Mouse (Mus musculus) neural tube, embryonic 11.5 days (tissue): ENCODE measurements around the gene Sphk2. TPM values are rescaled to one million over a fixed set of nuclear protein-coding genes. Genes with fewer than 3 reads are reported as not detected.
"Not testable (repeated sequence)": the region's sequence is repeated elsewhere in the genome, so short reads cannot be mapped to it uniquely, and the experiment has no call there.

ENCODE experiments used
- ATAC-seq: fragments of 200-750 bp; cut with Nextera tagmentation; 2 replicates; pipeline ENCODE4 v1.8.0; 2017; ENCODE audit warnings: moderate number of reproducible peaks, mild to moderate bottlenecking, moderate TSS enrichment, moderate library complexity; ENCODE audit not compliant: insufficient read depth, low FRiP score, low TSS enrichment
- DNase-seq: peaks from one replicate; pipeline ENCODE4 v3.0.0-alpha.2; 2015; ENCODE audit warnings: low spot score
- H3K27ac ChIP-seq: fragments of 300-500 bp; sonication (generic); 2 replicates; pipeline ENCODE4 v1.5.1; 2014; ENCODE audit warnings: low read depth, mild to moderate bottlenecking, low read length
- H3K27me3 ChIP-seq: fragments of 300-500 bp; sonication (generic); 2 replicates; pipeline ENCODE4 v1.6.1; 2014; ENCODE audit warnings: mild to moderate bottlenecking, low read length, mixed read lengths; ENCODE audit not compliant: control insufficient read depth, insufficient read depth
- H3K36me3 ChIP-seq: fragments of 300-500 bp; sonication (generic); 2 replicates; pipeline ENCODE4 v1.6.1; 2014; ENCODE audit warnings: mild to moderate bottlenecking, low read length, moderate library complexity, mixed read lengths; ENCODE audit not compliant: control insufficient read depth, insufficient read depth
- H3K4me1 ChIP-seq: fragments of 300-500 bp; sonication (generic); 2 replicates; pipeline ENCODE4 v1.6.1; 2014; ENCODE audit warnings: low read length, mixed read lengths; ENCODE audit not compliant: control insufficient read depth, insufficient read depth
- H3K4me2 ChIP-seq: fragments of 300-500 bp; sonication (generic); 2 replicates; pipeline ENCODE4 v1.6.1; 2014; ENCODE audit warnings: low read depth, mild to moderate bottlenecking, moderate library complexity
- H3K4me3 ChIP-seq: fragments of 300-500 bp; sonication (generic); 2 replicates; pipeline ENCODE4 v1.5.1; 2014; ENCODE audit warnings: low read depth, low read length
- H3K9ac ChIP-seq: fragments of 300-500 bp; sonication (generic); 2 replicates; pipeline ENCODE4 v1.6.1; 2014; ENCODE audit warnings: mild to moderate bottlenecking, low read length
- H3K9me3 ChIP-seq: fragments of 300-500 bp; sonication (generic); 2 replicates; pipeline ENCODE4 v1.6.1; 2016; ENCODE audit warnings: low read length; ENCODE audit not compliant: control insufficient read depth
- WGBS: fragments of 180-500 bp; shearing (Covaris S2); extraction: QIAGEN DNeasy Blood & Tissue Kit; methylation state at CpG from one replicate; pipeline ENCODE4 v1.1.7; 2014; 5-methylcytosine and 5-hydroxymethylcytosine counted together
- polyA plus RNA-seq: library from polyadenylated mRNA; unstranded; fragments of >200 nt; fragmentation: Nextera tagmentation; extraction: Ambion mirVana; gene quantifications from 2 replicates; pipeline ENCODE4 v1.2.1, GENCODE M21; 2014

Gene Sphk2
- polyA plus RNA-seq, 1 experiment from 2014 or later = 23.7 TPM

DNA sequence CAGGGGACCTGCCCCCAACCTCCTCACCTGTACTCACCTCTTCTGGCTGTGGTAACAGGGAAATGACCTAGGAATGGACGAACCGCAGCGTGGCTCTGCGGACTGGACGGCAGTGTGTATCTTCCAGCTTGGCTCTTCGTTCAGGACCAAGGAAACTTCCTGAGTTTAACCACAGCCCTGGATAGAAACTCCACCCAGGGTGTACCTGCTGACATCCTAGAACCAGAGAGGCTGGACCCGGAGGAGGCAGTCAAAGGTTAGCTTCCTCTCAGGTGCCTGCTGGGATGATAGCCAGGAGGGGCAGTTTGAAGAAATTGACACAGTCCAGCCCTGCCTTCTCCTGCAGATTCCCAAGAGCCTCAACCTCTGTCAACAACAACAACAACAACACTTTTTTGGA lies 51.6 kb downstream of the Sphk2 start, which contains the start of gene Fut2:
Gene Fut2 (minus strand): TSS at position 234 of the 400 bp plus-strand sequence.
- DNase-seq (no peak), ATAC-seq (no peak)
- WGBS = 84% methylated on average over 7 of the region's 7 CpGs
- no peaks in the 10 kb centered on the region for H3K27me3 ChIP-seq
- no peak within 1 kb of the TSS for H3K4me3 ChIP-seq
- no peak within 1 kb of the TSS for H3K4me2 ChIP-seq
- H3K9ac ChIP-seq = no peak within 1 kb of the TSS
- H3K36me3 ChIP-seq = no peaks in the 10 kb centered on the region
- no peak within 1 kb of the TSS for H3K27ac ChIP-seq
- H3K9me3 ChIP-seq = no peaks in the 10 kb centered on the region
- H3K4me1 ChIP-seq = no peaks in the 10 kb centered on the region

DNA sequence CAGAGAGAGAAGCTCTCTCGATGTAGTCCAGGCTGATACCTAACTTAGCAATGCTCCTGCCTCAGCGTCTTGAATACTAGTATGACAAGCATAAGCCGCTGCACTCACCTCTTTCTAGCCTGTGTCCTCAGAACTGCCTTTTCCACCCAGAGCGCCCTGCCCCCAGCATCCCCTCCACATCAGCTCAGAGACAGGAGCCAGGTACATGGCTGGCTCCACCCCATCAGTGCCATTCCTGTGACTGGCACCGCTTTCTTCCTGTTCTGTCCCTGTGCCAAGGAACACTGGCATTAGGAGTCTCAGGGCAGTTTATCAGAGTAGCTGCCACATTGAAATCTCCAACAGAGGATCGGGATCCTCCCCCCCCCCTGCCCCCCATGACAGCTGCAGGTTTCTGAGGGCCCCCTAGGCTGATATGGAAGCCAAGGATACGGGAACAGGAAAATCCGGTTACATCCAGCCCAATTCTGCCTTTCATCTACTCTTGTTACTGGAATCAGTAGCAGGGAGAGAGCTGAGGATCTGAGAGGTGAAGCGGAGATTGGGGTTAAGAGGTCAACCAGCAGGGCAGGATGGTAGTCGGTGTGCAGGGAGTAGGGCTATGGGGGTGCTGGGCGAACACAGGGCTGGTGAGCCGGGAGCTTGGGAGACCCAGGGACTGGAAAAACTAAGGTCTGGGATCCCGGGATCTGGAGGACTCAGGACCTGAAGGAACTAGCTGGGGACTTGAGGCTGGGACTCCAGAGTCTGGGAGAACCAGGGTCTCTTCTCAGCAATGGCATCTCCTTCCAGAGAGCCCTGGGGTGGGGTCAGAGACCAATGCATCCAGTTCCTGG lies 52.3 kb downstream of the Sphk2 start:
- H3K4me3 ChIP-seq = no peak overlapping the region
- H3K36me3 ChIP-seq = no peaks in the 10 kb centered on the region
- H3K27ac ChIP-seq = no peak overlapping the region
- 63% methylated on average over 13 of the region's 13 CpGs for WGBS
- ATAC-seq = no peak
- DNase-seq = no peak
- no peaks in the 10 kb centered on the region for H3K27me3 ChIP-seq
- no peak overlapping the region for H3K9ac ChIP-seq
- no peaks in the 10 kb centered on the region for H3K9me3 ChIP-seq
- no peak overlapping the region for H3K4me2 ChIP-seq
- H3K4me1 ChIP-seq = no peaks in the 10 kb centered on the region

DNA sequence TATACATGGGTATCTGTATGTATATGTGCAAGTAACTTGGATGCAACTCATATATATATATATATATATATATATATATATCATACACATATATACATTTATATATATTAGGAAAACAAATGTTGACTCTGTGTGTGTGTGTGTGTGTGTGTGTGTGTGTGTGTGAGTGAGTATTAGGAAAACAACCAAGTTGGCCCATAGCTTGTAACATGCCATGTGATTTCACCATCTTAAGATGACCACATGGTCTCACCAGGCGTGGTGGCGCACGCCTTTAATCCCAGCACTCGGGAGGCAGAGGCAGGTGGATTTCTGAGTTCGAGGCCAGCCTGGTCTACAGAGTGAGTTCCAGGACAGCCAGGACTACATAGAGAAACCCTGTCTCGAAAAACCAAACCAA lies 56.1 kb downstream of the Sphk2 start:
- DNase-seq, H3K36me3 ChIP-seq, ATAC-seq, H3K4me1 ChIP-seq, H3K4me3 ChIP-seq, H3K4me2 ChIP-seq, H3K27me3 ChIP-seq, H3K9ac ChIP-seq, H3K9me3 ChIP-seq, H3K27ac ChIP-seq: not testable (repeated sequence)
- 87% methylated on average over 6 of the region's 6 CpGs for WGBS

DNA sequence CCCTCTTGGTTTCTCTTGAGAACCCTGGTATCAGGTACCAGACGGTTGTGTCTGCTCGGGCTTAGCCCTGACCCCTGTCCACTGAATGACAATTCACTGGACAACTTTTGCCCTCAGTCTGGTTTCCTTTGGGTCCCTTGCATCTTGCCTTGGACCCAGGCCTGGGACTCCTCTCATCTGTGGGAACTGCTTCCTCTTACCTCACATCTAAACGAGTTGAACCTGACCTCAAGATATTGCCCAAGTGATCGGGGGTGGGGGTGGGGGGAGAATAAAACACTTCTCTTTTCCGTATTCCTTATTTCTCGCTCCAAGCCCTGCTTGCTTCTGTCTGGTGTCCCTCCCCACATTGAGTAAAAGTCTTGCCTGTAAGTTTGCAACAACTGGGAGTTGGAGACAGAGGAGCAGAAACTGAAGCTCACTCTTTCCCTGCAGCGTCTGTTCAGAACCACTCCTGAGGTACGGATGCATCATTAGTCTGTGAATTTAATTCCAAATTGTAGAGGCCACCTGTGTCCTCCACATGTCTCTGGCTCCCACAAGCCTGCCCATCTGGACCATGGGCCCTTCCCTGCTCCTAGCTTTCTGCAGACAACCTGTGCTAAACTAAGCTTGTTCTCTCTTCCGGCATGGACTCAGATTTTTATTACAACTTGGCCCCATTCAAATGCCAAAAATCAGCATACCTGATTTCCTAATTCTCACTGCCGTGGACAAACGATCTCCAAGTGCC lies 56.9 kb downstream of the Sphk2 start:
- H3K4me1 ChIP-seq = no peaks in the 10 kb centered on the region
- H3K36me3 ChIP-seq = no peaks in the 10 kb centered on the region
- 89% methylated on average over 11 of the region's 11 CpGs for WGBS
- H3K9ac ChIP-seq = no peak overlapping the region
- no peak overlapping the region for H3K4me2 ChIP-seq
- H3K27ac ChIP-seq = no peak overlapping the region
- ATAC-seq (no peak), DNase-seq (no peak)
- no peak overlapping the region; the same call in 1 of the 2 replicates for H3K4me3 ChIP-seq
- no peaks in the 10 kb centered on the region for H3K27me3 ChIP-seq
- no peaks in the 10 kb centered on the region for H3K9me3 ChIP-seq

Other genes starting within 250 kb of the Sphk2 start
- 0.26 and 0.57 TPM in 2 replicates for gene Tulp2, start 236.1 kb downstream of the Sphk2 start, polyA plus RNA-seq
- gene Gm45808, start 231.2 kb downstream of the Sphk2 start, polyA plus RNA-seq = not detected in 2 replicates
- gene Dhdh, start 229.2 kb downstream of the Sphk2 start, polyA plus RNA-seq = 2.8 and 2.9 TPM in 2 replicates
- 110 and 113 TPM in 2 replicates for gene Nucb1, start 207.6 kb downstream of the Sphk2 start, polyA plus RNA-seq
- 16.0 and 17.7 TPM in 2 replicates for gene Ppp1r15a, start 191.7 kb downstream of the Sphk2 start, polyA plus RNA-seq
- 1.3 and 2.3 TPM in 2 replicates for gene Plekha4, start 191.7 kb downstream of the Sphk2 start, polyA plus RNA-seq
- gene Hsd17b14, start 163.1 kb downstream of the Sphk2 start, polyA plus RNA-seq = 0.78 and 1.1 TPM in 2 replicates
- 34.1 and 37.4 TPM in 2 replicates for gene Bcat2, start 147.8 kb downstream of the Sphk2 start, polyA plus RNA-seq
- gene Fgf21, start 102.5 kb downstream of the Sphk2 start, polyA plus RNA-seq = not detected in 2 replicates
- gene Fut1, start 100.7 kb downstream of the Sphk2 start, polyA plus RNA-seq = not detected in 2 replicates
- gene Izumo1, start 96.2 kb downstream of the Sphk2 start, polyA plus RNA-seq = not detected in 2 replicates
- 5.7 and 7.5 TPM in 2 replicates for gene Rasip1, start 90.5 kb downstream of the Sphk2 start, polyA plus RNA-seq
- 2.9 and 5.6 TPM in 2 replicates for gene Mamstr, start 78.0 kb downstream of the Sphk2 start, polyA plus RNA-seq
- 0.08 and 0.11 TPM in 2 replicates for gene Fut2, start 51.6 kb downstream of the Sphk2 start, polyA plus RNA-seq
- 1.1 and 1.4 TPM in 2 replicates for gene Ntn5, start 34.0 kb downstream of the Sphk2 start, polyA plus RNA-seq
- gene Sec1, start 23.6 kb downstream of the Sphk2 start, polyA plus RNA-seq = 1.7 and 2.1 TPM in 2 replicates
- gene Car11, start 18.2 kb downstream of the Sphk2 start, polyA plus RNA-seq = 11.5 and 12.4 TPM in 2 replicates
- gene Dbp, start 12.9 kb downstream of the Sphk2 start, polyA plus RNA-seq = 3.3 and 3.7 TPM in 2 replicates
- gene Rpl18, start 2.5 kb downstream of the Sphk2 start, polyA plus RNA-seq = 929 and 960 TPM in 2 replicates
- 0.28 and 0.42 TPM in 2 replicates for gene Fam83e, start 3.2 kb upstream of the Sphk2 start, polyA plus RNA-seq
- not detected in 2 replicates for gene Spaca4, start 7.8 kb upstream of the Sphk2 start, polyA plus RNA-seq
- gene Lmtk3, start 65.7 kb upstream of the Sphk2 start, polyA plus RNA-seq = 3.8 and 4.3 TPM in 2 replicates
- gene Sult2b1, start 66.7 kb upstream of the Sphk2 start, polyA plus RNA-seq = 1.1 and 1.8 TPM in 2 replicates
- gene Cyth2, start 96.6 kb upstream of the Sphk2 start, polyA plus RNA-seq = 223 and 239 TPM in 2 replicates
- gene Kcnj14, start 106.8 kb upstream of the Sphk2 start, polyA plus RNA-seq = 0.88 and 1.4 TPM in 2 replicates
- 69.8 and 76.5 TPM in 2 replicates for gene Grwd1, start 112.9 kb upstream of the Sphk2 start, polyA plus RNA-seq
- 75.4 and 86.4 TPM in 2 replicates for gene Kdelr1, start 154.8 kb upstream of the Sphk2 start, polyA plus RNA-seq
- 0.37 and 0.73 TPM in 2 replicates for gene Grin2d, start 160.4 kb upstream of the Sphk2 start, polyA plus RNA-seq
- 0.59 and 0.82 TPM in 2 replicates for gene Syngr4, start 178.7 kb upstream of the Sphk2 start, polyA plus RNA-seq
- gene Tmem143, start 178.9 kb upstream of the Sphk2 start, polyA plus RNA-seq = 2.8 and 3.9 TPM in 2 replicates
- gene Emp3, start 203.4 kb upstream of the Sphk2 start, polyA plus RNA-seq = 20.3 and 24.6 TPM in 2 replicates
- gene Ccdc114, start 206.1 kb upstream of the Sphk2 start, polyA plus RNA-seq = 2.9 and 3.4 TPM in 2 replicates